Mouse (Mus musculus) ES-Bruce4 (cell line): ENCODE data around the gene Il1rap. TPM values are rescaled to one million over a fixed set of nuclear protein-coding genes. Genes with fewer than 3 reads are reported as not detected.

Experiments used
- H3K27ac ChIP-seq: 2 replicates; pipeline ENCODE4 v1.5.1; 2012; ENCODE audit warnings: low read length, inconsistent platforms; ENCODE audit not compliant: insufficient read depth
- H3K27me3 ChIP-seq: 2 replicates; pipeline ENCODE4 v1.6.1; 2012; ENCODE audit warnings: mild to moderate bottlenecking, low read length, inconsistent platforms; ENCODE audit not compliant: control insufficient read depth, poor library complexity, insufficient read depth, severe bottlenecking
- H3K36me3 ChIP-seq: 2 replicates; pipeline ENCODE4 v1.6.1; 2012; ENCODE audit warnings: inconsistent platforms, mild to moderate bottlenecking, low read length, moderate library complexity; ENCODE audit not compliant: control insufficient read depth, poor library complexity, insufficient read depth, severe bottlenecking
- H3K4me1 ChIP-seq: one replicate; pipeline ENCODE4 v1.8.1; 2011; ENCODE audit warnings: low read length; ENCODE audit not compliant: control insufficient read depth, insufficient read depth
- H3K4me3 ChIP-seq: 2 replicates; pipeline ENCODE4 v1.5.1; 2011; ENCODE audit warnings: low read depth, mild to moderate bottlenecking, low read length
- H3K9ac ChIP-seq: 2 replicates; pipeline ENCODE4 v1.6.1; 2012; ENCODE audit warnings: low read depth, mild to moderate bottlenecking, inconsistent platforms; ENCODE audit not compliant: poor library complexity, severe bottlenecking
- H3K9me3 ChIP-seq: replicated peaks from 2 replicates; pipeline ENCODE4 v1.6.1; 2012; ENCODE audit warnings: mild to moderate bottlenecking, low read length, inconsistent platforms; ENCODE audit not compliant: control insufficient read depth, poor library complexity, insufficient read depth, severe bottlenecking
- CTCF ChIP-seq: IDR thresholded peaks from one replicate; pipeline ENCODE4 v1.8.1; 2011; ENCODE audit warnings: low read depth, low read length
- EP300 ChIP-seq: IDR thresholded peaks from 2 replicates; pipeline ENCODE4 v1.6.1; 2011; ENCODE audit warnings: low read depth, low read length; ENCODE audit not compliant: insufficient read depth
- POLR2A ChIP-seq: IDR thresholded peaks from one replicate; pipeline ENCODE4 v1.8.1; 2011; ENCODE audit warnings: low read length; ENCODE audit not compliant: insufficient read depth
- polyA plus RNA-seq: library from polyadenylated mRNA; stranded (reverse); fragments of >200 nt; gene quantifications from 2 replicates; pipeline ENCODE4 v1.2.4, GENCODE M21; 2011; ENCODE audit warnings: low read depth; ENCODE audit not compliant: missing spikeins, insufficient read depth, insufficient read length

The Il1rap gene
- polyA plus RNA-seq, 1 experiment, result 1.3 TPM

- TF ChIP-seq POLR2A, result no peak
- TF ChIP-seq EP300, result no peak
- no peak for TF ChIP-seq CTCF
- no peak overlapping the region for H3K9ac ChIP-seq
- H3K36me3 ChIP-seq, result no peaks in the 10 kb centered on the region
- H3K4me1 ChIP-seq, result no peaks in the 10 kb centered on the region
- H3K27ac ChIP-seq, result no peak overlapping the region
- H3K9me3 ChIP-seq, result no peaks in the 10 kb centered on the region
- no peaks in the 10 kb centered on the region for H3K27me3 ChIP-seq
- H3K4me3 ChIP-seq, result no peak overlapping the region
Observed at GRCm38 (mm10) chr16:26662722-26663436, 81.4 kb downstream of the Il1rap start.

- no peaks in the 10 kb centered on the region for H3K36me3 ChIP-seq
- TF ChIP-seq POLR2A, result no peak
- TF ChIP-seq CTCF, result no peak
- TF ChIP-seq EP300, result no peak
- no peaks in the 10 kb centered on the region for H3K9me3 ChIP-seq
Observed at GRCm38 (mm10) chr16:26666401-26666800, 84.9 kb downstream of the Il1rap start.

GRCm38 (mm10) chr16:26669081-26669480 lies 87.6 kb downstream of the Il1rap start:
- Histone ChIP-seq H3K4me1 (no peaks in the 10 kb centered on the region), H3K4me3 (no peak overlapping the region), H3K27me3 (no peaks in the 10 kb centered on the region), H3K9ac (no peak overlapping the region), H3K36me3 (no peaks in the 10 kb centered on the region), H3K9me3 (no peaks in the 10 kb centered on the region), H3K27ac (no peak overlapping the region)
- no peak for TF ChIP-seq POLR2A
- no peak for TF ChIP-seq CTCF
- TF ChIP-seq EP300, result no peak

More at GRCm38 (mm10) chr16:26666401-26666800, 84.9 kb downstream of the Il1rap start:
- Histone ChIP-seq H3K4me1 (no peaks in the 10 kb centered on the region), H3K27ac (no peak overlapping the region), H3K27me3 (no peaks in the 10 kb centered on the region), H3K9ac (no peak overlapping the region), H3K4me3 (no peak overlapping the region)

GRCm38 (mm10) chr16:26680381-26680780 lies 98.9 kb downstream of the Il1rap start:
- H3K27me3 ChIP-seq, result no peaks in the 10 kb centered on the region
- H3K4me1 ChIP-seq, result no peaks in the 10 kb centered on the region
- H3K27ac ChIP-seq, result no peak overlapping the region
- no peaks in the 10 kb centered on the region for H3K9me3 ChIP-seq
- no peak for TF ChIP-seq EP300
- no peak for TF ChIP-seq POLR2A
- no peaks in the 10 kb centered on the region for H3K36me3 ChIP-seq
- no peak overlapping the region for H3K9ac ChIP-seq
- H3K4me3 ChIP-seq, result no peak overlapping the region

- H3K4me1 ChIP-seq, result no peaks in the 10 kb centered on the region
- H3K9me3 ChIP-seq, result no peaks in the 10 kb centered on the region
- H3K36me3 ChIP-seq, result no peaks in the 10 kb centered on the region
- no peak overlapping the region for H3K27ac ChIP-seq
- TF ChIP-seq POLR2A (no peak), CTCF (no peak), EP300 (no peak)
- H3K4me3 ChIP-seq, result no peak overlapping the region
- no peaks in the 10 kb centered on the region for H3K27me3 ChIP-seq
- H3K9ac ChIP-seq, result no peak overlapping the region
Observed at GRCm38 (mm10) chr16:26689771-26690170, 108.3 kb downstream of the Il1rap start.

GRCm38 (mm10) chr16:26691294-26691693 lies 109.8 kb downstream of the Il1rap start:
- Histone ChIP-seq H3K4me3 (no peak overlapping the region), H3K27me3 (no peaks in the 10 kb centered on the region), H3K36me3 (no peaks in the 10 kb centered on the region), H3K27ac (no peak overlapping the region), H3K4me1 (no peaks in the 10 kb centered on the region), H3K9me3 (no peaks in the 10 kb centered on the region), H3K9ac (no peak overlapping the region)
- TF ChIP-seq EP300, result no peak
- no peak for TF ChIP-seq CTCF
- no peak for TF ChIP-seq POLR2A
